In genomic region chr3:68692600-68693225, GRCm38 (mm10) we compare ENCODE assay signal across 12 mouse cellular contexts. TPM values are rescaled to one million over a fixed set of nuclear protein-coding genes. Genes with fewer than 3 reads are reported as not detected.
A peak's percentile ranks its signal among the peaks of the same experiment; 100 is the strongest.
DNase-seq lines count a peak whose midpoint lies in the region; ATAC-seq and TF ChIP-seq lines count a peak whose summit lies in the region.
"Had no signal": no experiment of that assay in that cellular context is flagged by ENCODE, and none has a peak within 500 bp of the region (broad histone marks: within the 10 kb centered on the region; RNA-seq: fewer than 3 reads in every experiment).

No protein-coding gene starts in this region.

- H3K4me1 ChIP-seq in kidney, postnatal 0 days (replicated peaks; ENCODE audit: insufficient read depth, low read length), result peaks cover 5% of the 10 kb centered on the region; the same call in 1 of the 2 replicates
- peaks cover 11 to 56% of the 10 kb centered on the region in 2 experiments for H3K4me1 ChIP-seq in CH12.LX (ENCODE audit: control insufficient read depth in 1 of 2, insufficient read depth in 2 of 2)
- H3K4me1 ChIP-seq: intestine, embryonic 15.5 days had no signal

- TF ChIP-seq POLR2A in CH12.LX (IDR thresholded peaks at IDR 0.05; ENCODE audit: low read depth, low read length), result no peak

- peak; percentile 43; the same call in 1 of the 2 replicates for TF ChIP-seq EP300 in CH12.LX (IDR thresholded peaks at IDR 0.05; ENCODE audit: low read length)

- H3K27ac ChIP-seq in kidney, postnatal 0 days, result peak overlapping the region; percentile 8; the same call in 1 of the 2 replicates
- H3K27ac ChIP-seq in CH12.LX (ENCODE audit: insufficient read depth, low read depth), result peak overlapping the region; percentile 91
- H3K27ac ChIP-seq: intestine, embryonic 15.5 days; limb, embryonic 15.5 days; midbrain, embryonic 15.5 days had no signal

- no peak for DNase-seq in kidney, postnatal 0 days (ENCODE audit: low spot score)
- no peak for DNase-seq in kidney, adult 9 months
- no peak for DNase-seq in CH12.LX (ENCODE audit: extremely low read depth)
- peak; percentile 38 for DNase-seq in gastrocnemius, postnatal 25 days
- peak; percentile 48 for DNase-seq in lung, postnatal 10 days
- DNase-seq in Muller cell, postnatal 12 days (ENCODE audit: inconsistent ontology term), result no peak
- DNase-seq in layer of hippocampus, postnatal 25 days (ENCODE audit: extremely low spot score in 1 of 2, low spot score in 1 of 2), result no peak

- dilution Hi-C loops in CH12.LX (cut with MboI; ENCODE audit: extremely low pct_ligation_motif_present, extremely low pct_unique_long_range_greater_than_20kb, low sequenced_read_pairs), result no loop called here

- no peak overlapping the region for H3K4me3 ChIP-seq in kidney, postnatal 0 days (replicated peaks; ENCODE audit: low read depth, low read length)
- peak overlapping the region; percentile 27 to 76 (median 56) for H3K4me3 ChIP-seq in CH12.LX (replicated peaks in 1 of 3; ENCODE audit: low read depth in 2 of 3, low read length in 2 of 3, poor library complexity in 1 of 3)
- H3K4me3 ChIP-seq: intestine, embryonic 15.5 days; limb, embryonic 15.5 days; midbrain, embryonic 15.5 days had no signal

- no peaks in the 10 kb centered on the region for H3K79me2 ChIP-seq in CH12.LX (replicated peaks; ENCODE audit: control insufficient read depth, extremely low read depth, insufficient read depth, poor library complexity, severe bottlenecking)

- no peaks in the 10 kb centered on the region for H3K27me3 ChIP-seq in kidney, postnatal 0 days (ENCODE audit: insufficient read depth, low read length)
- no peaks in the 10 kb centered on the region for H3K27me3 ChIP-seq in CH12.LX (replicated peaks)
- H3K27me3 ChIP-seq: intestine, embryonic 15.5 days; limb, embryonic 15.5 days; midbrain, embryonic 15.5 days had no signal

- in situ Hi-C loops in CH12.LX (cut with MboI; ENCODE audit: low pct_ligation_motif_present, low pct_unique_long_range_greater_than_20kb, low sequenced_read_pairs), result loop anchor here (5.0 kb wide), 1 partner anchor 40 kb away; no protein-coding TSS in a partner anchor

- no peak for ATAC-seq in kidney, postnatal 0 days (replicated peaks; ENCODE audit: low FRiP score, low read depth)
- no peak for ATAC-seq in erythroblast, adult 5-6 weeks (replicated peaks; ENCODE audit: low FRiP score, poor library complexity, severe bottlenecking)
- ATAC-seq: intestine, embryonic 15.5 days; midbrain, embryonic 15.5 days had no signal

- no peaks in the 10 kb centered on the region for H3K9me3 ChIP-seq in kidney, postnatal 0 days (replicated peaks; ENCODE audit: low read length)
- H3K9me3 ChIP-seq in CH12.LX (replicated peaks; ENCODE audit: low read length), result no peaks in the 10 kb centered on the region
- H3K9me3 ChIP-seq: intestine, embryonic 15.5 days; limb, embryonic 15.5 days; midbrain, embryonic 15.5 days had no signal

- no peak for TF ChIP-seq CTCF in kidney, postnatal 0 days (IDR thresholded peaks at IDR 0.05; ENCODE audit: low read depth)
- no peak for TF ChIP-seq CTCF in CH12.LX (conservative IDR thresholded peaks at IDR 0.05 in 1 of 2, IDR thresholded peaks at IDR 0.05 in 1 of 2; ENCODE audit: low read depth in 2 of 2, low read length in 2 of 2)

- H3K9ac ChIP-seq in kidney, postnatal 0 days (ENCODE audit: low read depth, low read length), result no peak overlapping the region
- peak overlapping the region; percentile 66 for H3K9ac ChIP-seq in CH12.LX (ENCODE audit: insufficient read depth, low read depth)
- H3K9ac ChIP-seq: intestine, embryonic 15.5 days; limb, embryonic 15.5 days; midbrain, embryonic 15.5 days had no signal

- no peaks in the 10 kb centered on the region for H3K36me3 ChIP-seq in kidney, postnatal 0 days (ENCODE audit: insufficient read depth, low read length)
- peaks cover 21 to 25% of the 10 kb centered on the region in 2 experiments for H3K36me3 ChIP-seq in CH12.LX (replicated peaks in 1 of 2; ENCODE audit: control insufficient read depth in 1 of 2, insufficient read depth in 1 of 2, low read length in 1 of 2)
- H3K36me3 ChIP-seq: intestine, embryonic 15.5 days; limb, embryonic 15.5 days; midbrain, embryonic 15.5 days had no signal

- WGBS in kidney, postnatal 0 days, result 54% methylated on average over 11 of the region's 11 CpGs

- no peak for TF ChIP-seq RAD21 in CH12.LX (IDR thresholded peaks at IDR 0.05; ENCODE audit: low read depth, low read length)

- H3K4me2 ChIP-seq in kidney, postnatal 0 days (ENCODE audit: low read length), result peak overlapping the region; percentile 19; the same call in 1 of the 2 replicates
- H3K4me2 ChIP-seq in CH12.LX (ENCODE audit: insufficient read depth, low read depth, poor library complexity, severe bottlenecking), result peak overlapping the region; percentile 71
- H3K4me2 ChIP-seq: intestine, embryonic 15.5 days; limb, embryonic 15.5 days; midbrain, embryonic 15.5 days had no signal

TF ChIP-seq in CH12.LX, 34 proteins besides CTCF, POLR2A, EP300 and RAD21:
- TF ChIP-seq BHLHE40 (IDR thresholded peaks at IDR 0.05; ENCODE audit: low read depth, low read length) (peak; percentile 45; the same call in 1 of the 2 replicates), MYC (IDR thresholded peaks at IDR 0.05; ENCODE audit: low read depth, low read length) (0 out of 2 replicates have a peak, but pooled peaks have one; percentile 10), MAFK (IDR thresholded peaks at IDR 0.05; ENCODE audit: insufficient replicate concordance, low read length) (no peak), IRF4 (IDR thresholded peaks at IDR 0.05; ENCODE audit: low read depth, low read length) (peak; percentile 0; the same call in 1 of the 2 replicates), ETS1 (conservative IDR thresholded peaks at IDR 0.05; ENCODE audit: low read depth, low read length) (0 out of 2 replicates have a peak, but pooled peaks have one; percentile 9), UBTF (IDR thresholded peaks at IDR 0.05; ENCODE audit: low read depth, low read length) (no peak), CHD1 (IDR thresholded peaks at IDR 0.05; ENCODE audit: low read depth, low read length) (peak; percentile 23; the same call in 1 of the 2 replicates)

RNA-seq across cellular contexts. Expression of gene Il12a, which starts 2.3 kb away (rescaled TPM):
- polyA plus RNA-seq in kidney, postnatal 0 days (2015; fragmentation: Nextera tagmentation; extraction: Ambion mirVana), result 0.14 and 0.72 TPM in 2 replicates
- total RNA-seq in CH12.LX (2012; rRNA removed) (7.9 and 11.2 TPM in 2 replicates), CH12.LX (2014; rRNA removed) (12.3 and 13.7 TPM in 2 replicates)
- 3.8 and 5.0 TPM in 2 replicates for polyA plus RNA-seq in CH12.LX (2012; ENCODE audit: insufficient read length, low read depth)
- total RNA-seq in gastrocnemius, postnatal 25 days (2021), result 1 to 10 TPM; 5.4 to 5.5 TPM
- total RNA-seq in layer of hippocampus, postnatal 25 days (2021), result under 1 TPM; 0.28 to 0.42 TPM
- 1.0 and 1.2 TPM in 2 replicates for total RNA-seq in erythroblast, adult 5-6 weeks (2015; ENCODE audit: low replicate concordance)
- 1.7 and 8.4 TPM in 2 replicates for total RNA-seq in erythroblast, adult 5-6 weeks (2017; ENCODE audit: low replicate concordance)
- polyA plus RNA-seq: intestine, embryonic 15.5 days; midbrain, embryonic 15.5 days; neural tube, embryonic 14.5 days had no signal

Comparison
In these comparisons a context has a peak if more than half of its experiments do, and no peak if none do; other contexts are left out.
1. DNase-seq: peak in gastrocnemius, postnatal 25 days (single experiment) and lung, postnatal 10 days (single experiment); none in kidney, postnatal 0 days (single experiment), kidney, adult 9 months (single experiment), CH12.LX (single experiment), Muller cell, postnatal 12 days (single experiment) and layer of hippocampus, postnatal 25 days (0 of 2).